Mouse (Mus musculus) kidney, embryonic 15.5 days (tissue): ENCODE results near the gene Lancl2. TPM values are rescaled to one million over a fixed set of nuclear protein-coding genes. Genes with fewer than 3 reads are reported as not detected.

Source experiments
- ATAC-seq: fragments of 200-750 bp; cut with Nextera tagmentation; replicated peaks from 2 replicates; pipeline ENCODE4 v1.8.0; 2017; ENCODE audit warnings: moderate TSS enrichment; ENCODE audit not compliant: low FRiP score
- H3K27ac ChIP-seq: fragments of 300-500 bp; sonication (generic); 2 replicates; pipeline ENCODE4 v1.5.1; 2015; ENCODE audit warnings: mild to moderate bottlenecking, inconsistent platforms
- H3K27me3 ChIP-seq: fragments of 300-500 bp; sonication (generic); 2 replicates; pipeline ENCODE4 v1.6.1; 2015; ENCODE audit warnings: inconsistent platforms
- H3K36me3 ChIP-seq: fragments of 300-500 bp; sonication (generic); 2 replicates; pipeline ENCODE4 v1.6.1; 2015; ENCODE audit warnings: inconsistent platforms
- H3K4me1 ChIP-seq: fragments of 300-500 bp; sonication (generic); 2 replicates; pipeline ENCODE4 v1.6.1; 2015; ENCODE audit warnings: inconsistent platforms
- H3K4me2 ChIP-seq: fragments of 300-500 bp; sonication (generic); 2 replicates; pipeline ENCODE4 v1.6.1; 2015; ENCODE audit warnings: moderate library complexity, mild to moderate bottlenecking, inconsistent platforms
- H3K4me3 ChIP-seq: fragments of 300-500 bp; sonication (generic); replicated peaks from 2 replicates; pipeline ENCODE4 v1.5.1; 2015; ENCODE audit warnings: mild to moderate bottlenecking, inconsistent platforms
- H3K9ac ChIP-seq: fragments of 300-500 bp; sonication (generic); 2 replicates; pipeline ENCODE4 v1.6.1; 2015; ENCODE audit warnings: mild to moderate bottlenecking, inconsistent platforms
- H3K9me3 ChIP-seq: fragments of 300-500 bp; sonication (generic); replicated peaks from 2 replicates; pipeline ENCODE4 v1.6.1; 2016; ENCODE audit warnings: inconsistent platforms
- WGBS: fragments of 180-500 bp; shearing (Covaris S2); methylation state at CpG from one replicate; pipeline ENCODE4 v1.1.7; 2015; ENCODE audit warnings: mixed read lengths; 5-methylcytosine and 5-hydroxymethylcytosine counted together
- polyA plus RNA-seq: library from polyadenylated mRNA; unstranded; fragments of >200 nt; fragmentation: Nextera tagmentation; extraction: Ambion mirVana; gene quantifications from 2 replicates; pipeline ENCODE4 v1.2.1, GENCODE M21; 2015

The Lancl2 gene
- polyA plus RNA-seq, 1 experiment from 2014 or later, result 33.6 TPM

DNA sequence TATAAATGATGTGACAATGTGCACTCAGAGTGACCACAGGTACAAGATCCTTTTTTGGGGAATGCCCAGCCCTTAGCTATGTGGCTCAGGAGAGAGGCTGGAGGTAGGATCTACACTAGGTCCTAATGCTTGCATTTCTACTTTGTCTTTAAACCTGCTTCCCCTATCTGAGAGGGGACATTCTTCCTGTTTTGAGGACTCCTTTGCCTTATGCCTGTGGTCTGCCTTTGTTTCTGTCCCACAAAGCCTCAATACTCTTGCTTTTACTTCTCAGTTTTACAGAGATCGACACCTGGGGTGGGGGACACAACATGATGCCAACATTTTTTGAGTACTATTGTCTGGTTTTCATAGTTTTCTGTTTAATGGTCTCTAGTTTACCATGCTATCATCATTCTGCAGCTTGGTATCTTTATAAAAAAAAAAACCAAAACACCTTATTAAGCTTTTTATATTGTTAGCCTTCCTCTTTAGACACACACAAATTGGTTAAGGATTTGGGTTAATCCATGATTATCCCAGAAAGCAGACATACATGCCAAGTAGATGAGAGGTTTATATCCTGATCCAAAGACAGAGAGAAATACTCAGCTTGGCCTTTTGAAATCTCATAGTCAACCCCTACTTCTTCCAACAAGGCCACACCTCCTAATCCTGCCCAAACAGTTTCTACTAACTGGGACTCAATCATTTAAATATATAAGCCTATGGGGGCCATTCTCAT, 68.3 kb downstream of the Lancl2 start:
- 85% methylated on average over 1 of the region's 1 CpGs for WGBS
- no peak for ATAC-seq
- H3K4me1 ChIP-seq, result no peaks in the 10 kb centered on the region

GRCm38 (mm10) chr6:57773792-57774191, 71.5 kb downstream of the Lancl2 start:
- no peak for ATAC-seq
- no peaks in the 10 kb centered on the region for H3K27me3 ChIP-seq
- no peak overlapping the region for H3K4me3 ChIP-seq
- H3K4me2 ChIP-seq, result no peak overlapping the region
- no peak overlapping the region for H3K27ac ChIP-seq
- no peak overlapping the region for H3K9ac ChIP-seq
- no peaks in the 10 kb centered on the region for H3K4me1 ChIP-seq
- 94% methylated on average over 1 of the region's 1 CpGs for WGBS
- no peaks in the 10 kb centered on the region for H3K9me3 ChIP-seq
- peaks cover 34% of the 10 kb centered on the region for H3K36me3 ChIP-seq

More for the DNA sequence above, 68.3 kb downstream of the Lancl2 start:
- Histone ChIP-seq H3K27me3 (no peaks in the 10 kb centered on the region), H3K36me3 (peaks cover 33% of the 10 kb centered on the region), H3K4me2 (no peak overlapping the region), H3K4me3 (no peak overlapping the region), H3K9me3 (no peaks in the 10 kb centered on the region), H3K27ac (no peak overlapping the region), H3K9ac (no peak overlapping the region)

GRCm38 (mm10) chr6:57780359-57780758, 78.0 kb downstream of the Lancl2 start:
- H3K27me3 ChIP-seq, result no peaks in the 10 kb centered on the region
- no peaks in the 10 kb centered on the region for H3K9me3 ChIP-seq
- no peaks in the 10 kb centered on the region for H3K4me1 ChIP-seq
- 88% methylated on average over 3 of the region's 3 CpGs for WGBS
- H3K36me3 ChIP-seq, result 0 out of 2 replicates have a peak, but pooled peaks cover 6% of the 10 kb centered on the region
- no peak overlapping the region for H3K4me3 ChIP-seq
- H3K4me2 ChIP-seq, result no peak overlapping the region
- no peak for ATAC-seq
- no peak overlapping the region for H3K27ac ChIP-seq
- H3K9ac ChIP-seq, result no peak overlapping the region

- no peak overlapping the region for H3K4me3 ChIP-seq
- no peaks in the 10 kb centered on the region for H3K9me3 ChIP-seq
- no peaks in the 10 kb centered on the region for H3K27me3 ChIP-seq
- no peaks in the 10 kb centered on the region for H3K4me1 ChIP-seq
- no peak overlapping the region for H3K27ac ChIP-seq
- 93% methylated on average over 1 of the region's 1 CpGs for WGBS
- no peak overlapping the region for H3K4me2 ChIP-seq
- no peak overlapping the region for H3K9ac ChIP-seq
- peaks cover 12% of the 10 kb centered on the region; the same call in 1 of the 2 replicates for H3K36me3 ChIP-seq
- ATAC-seq, result no peak
Observed at GRCm38 (mm10) chr6:57782658-57783057, 80.3 kb downstream of the Lancl2 start.

GRCm38 (mm10) chr6:57784251-57784650, 81.9 kb downstream of the Lancl2 start:
- no peak overlapping the region for H3K4me2 ChIP-seq
- H3K36me3 ChIP-seq, result peaks cover 14% of the 10 kb centered on the region; the same call in 1 of the 2 replicates
- no peaks in the 10 kb centered on the region for H3K27me3 ChIP-seq
- ATAC-seq, result no peak
- no peak overlapping the region for H3K9ac ChIP-seq
- no peaks in the 10 kb centered on the region for H3K4me1 ChIP-seq
- WGBS, result 89% methylated on average over 1 of the region's 1 CpGs
- H3K27ac ChIP-seq, result no peak overlapping the region
- no peaks in the 10 kb centered on the region for H3K9me3 ChIP-seq
- H3K4me3 ChIP-seq, result no peak overlapping the region

- H3K9me3 ChIP-seq, result no peaks in the 10 kb centered on the region
- ATAC-seq, result no peak
- H3K4me2 ChIP-seq, result no peak overlapping the region
Observed at GRCm38 (mm10) chr6:57787376-57787775, 85.0 kb downstream of the Lancl2 start.

More at GRCm38 (mm10) chr6:57787376-57787775, 85.0 kb downstream of the Lancl2 start:
- H3K4me3 ChIP-seq, result no peak overlapping the region
- H3K36me3 ChIP-seq, result peaks cover 14% of the 10 kb centered on the region; the same call in 1 of the 2 replicates
- H3K4me1 ChIP-seq, result no peaks in the 10 kb centered on the region
- H3K27ac ChIP-seq, result no peak overlapping the region
- no peaks in the 10 kb centered on the region for H3K27me3 ChIP-seq
- WGBS, result 96% methylated on average over 6 of the region's 6 CpGs
- no peak overlapping the region for H3K9ac ChIP-seq

Other genes with a start within 250 kb of the Lancl2 start
- 4.3 and 5.0 TPM in 2 replicates for gene Ppm1k, start 167.1 kb upstream of the Lancl2 start, polyA plus RNA-seq
- gene Herc6, start 121.5 kb upstream of the Lancl2 start, polyA plus RNA-seq, result 3.8 and 4.9 TPM in 2 replicates
- gene Pyurf, start 10.5 kb upstream of the Lancl2 start, polyA plus RNA-seq, result 23.1 and 23.4 TPM in 2 replicates
- 44.8 and 48.0 TPM in 2 replicates for gene Vopp1, start 122.6 kb downstream of the Lancl2 start, polyA plus RNA-seq
- gene Vmn1r21, start 147.8 kb downstream of the Lancl2 start, polyA plus RNA-seq, result 0.14 TPM in 1 of 2 replicates, not detected in the other
- gene Vmn1r22, start 205.5 kb downstream of the Lancl2 start, polyA plus RNA-seq, result not detected in 2 replicates
- gene Vmn1r23, start 224.3 kb downstream of the Lancl2 start, polyA plus RNA-seq, result not detected in 2 replicates